Mouse (Mus musculus) heart, embryonic 16.5 days (tissue): Measurements from ENCODE around the gene Rab7. TPM values are rescaled to one million over a fixed set of nuclear protein-coding genes. Genes with fewer than 3 reads are reported as not detected.
A peak's percentile ranks its signal among the peaks of the same experiment; 100 is the strongest.

Experiments
- ATAC-seq: fragments of 200-750 bp; cut with Nextera tagmentation; replicated peaks from 2 replicates; pipeline ENCODE4 v1.8.0; 2017; ENCODE audit warnings: moderate number of reproducible peaks; ENCODE audit not compliant: insufficient read depth, low FRiP score; ENCODE audit errors: extremely low read depth
- H3K27ac ChIP-seq: fragments of 300-500 bp; sonication (generic); 2 replicates; pipeline ENCODE4 v1.5.1; 2014; ENCODE audit warnings: mild to moderate bottlenecking, low read length, control low read depth, moderate library complexity
- H3K27me3 ChIP-seq: fragments of 300-500 bp; sonication (generic); 2 replicates; pipeline ENCODE4 v1.6.1; 2014; ENCODE audit warnings: low read length, mixed read lengths; ENCODE audit not compliant: control insufficient read depth, insufficient read depth
- H3K36me3 ChIP-seq: fragments of 300-500 bp; sonication (generic); 2 replicates; pipeline ENCODE4 v1.6.1; 2014; ENCODE audit not compliant: control insufficient read depth, insufficient read depth
- H3K4me1 ChIP-seq: fragments of 300-500 bp; sonication (generic); 2 replicates; pipeline ENCODE4 v1.6.1; 2014; ENCODE audit warnings: low read length, mixed read lengths; ENCODE audit not compliant: control insufficient read depth, insufficient read depth
- H3K4me2 ChIP-seq: fragments of 300-500 bp; sonication (generic); 2 replicates; pipeline ENCODE4 v1.6.1; 2014; ENCODE audit warnings: low read depth, mild to moderate bottlenecking, control low read depth, low read length
- H3K4me3 ChIP-seq: fragments of 300-500 bp; sonication (generic); 2 replicates; pipeline ENCODE4 v1.5.1; 2014; ENCODE audit warnings: mild to moderate bottlenecking, control low read depth, low read length
- H3K9ac ChIP-seq: fragments of 300-500 bp; sonication (generic); 2 replicates; pipeline ENCODE4 v1.6.1; 2014; ENCODE audit warnings: low read length, control low read depth
- H3K9me3 ChIP-seq: fragments of 300-500 bp; sonication (generic); replicated peaks from 2 replicates; pipeline ENCODE4 v1.6.1; 2016; ENCODE audit warnings: low read length; ENCODE audit not compliant: control insufficient read depth
- WGBS: fragments of 180-500 bp; shearing (Covaris S2); extraction: QIAGEN DNeasy Blood & Tissue Kit; methylation state at CpG from one replicate; pipeline ENCODE4 v1.1.7; 2014; 5-methylcytosine and 5-hydroxymethylcytosine counted together
- polyA plus RNA-seq: library from polyadenylated mRNA; unstranded; fragments of >200 nt; fragmentation: Nextera tagmentation; extraction: Ambion mirVana; gene quantifications from 2 replicates; pipeline ENCODE4 v1.2.1, GENCODE M21; 2015

Rab7 gene
- polyA plus RNA-seq, 1 experiment from 2014 or later, result 256 TPM

GRCm38 (mm10) chr6:88059903-88060302 is 14.8 kb upstream of the Rab7 start:
- 78% methylated on average over 5 of the region's 5 CpGs for WGBS
- H3K27me3 ChIP-seq, result no peaks in the 10 kb centered on the region
- no peaks in the 10 kb centered on the region for H3K9me3 ChIP-seq
- no peak overlapping the region for H3K27ac ChIP-seq
- ATAC-seq, result no peak
- no peak overlapping the region for H3K4me3 ChIP-seq
- H3K4me1 ChIP-seq, result no peaks in the 10 kb centered on the region
- H3K9ac ChIP-seq, result no peak overlapping the region
- no peak overlapping the region for H3K4me2 ChIP-seq
- no peaks in the 10 kb centered on the region for H3K36me3 ChIP-seq

GRCm38 (mm10) chr6:88056866-88057265 is 11.8 kb upstream of the Rab7 start:
- no peak overlapping the region for H3K4me3 ChIP-seq
- H3K4me2 ChIP-seq, result no peak overlapping the region
- H3K4me1 ChIP-seq, result no peaks in the 10 kb centered on the region
- no peak overlapping the region for H3K27ac ChIP-seq
- no peak overlapping the region for H3K9ac ChIP-seq
- 80% methylated on average over 5 of the region's 5 CpGs for WGBS
- no peaks in the 10 kb centered on the region; the same call in 1 of the 2 replicates for H3K9me3 ChIP-seq
- H3K27me3 ChIP-seq, result no peaks in the 10 kb centered on the region
- no peak for ATAC-seq
- H3K36me3 ChIP-seq, result no peaks in the 10 kb centered on the region

- WGBS, result 72% methylated on average over 5 of the region's 5 CpGs
- no peak for ATAC-seq
- Histone ChIP-seq H3K9ac (no peak overlapping the region), H3K36me3 (no peaks in the 10 kb centered on the region), H3K4me3 (no peak overlapping the region), H3K4me2 (no peak overlapping the region), H3K9me3 (no peaks in the 10 kb centered on the region; the same call in 1 of the 2 replicates), H3K27ac (no peak overlapping the region), H3K27me3 (no peaks in the 10 kb centered on the region), H3K4me1 (no peaks in the 10 kb centered on the region)
These were observed 10.6 kb upstream of the Rab7 start for GRCm38 (mm10) chr6:88055663-88056062.

- Histone ChIP-seq H3K9ac (no peak overlapping the region), H3K27me3 (no peaks in the 10 kb centered on the region), H3K4me3 (no peak overlapping the region), H3K9me3 (no peaks in the 10 kb centered on the region; the same call in 1 of the 2 replicates), H3K36me3 (no peaks in the 10 kb centered on the region), H3K27ac (no peak overlapping the region), H3K4me1 (no peaks in the 10 kb centered on the region), H3K4me2 (no peak overlapping the region)
- WGBS, result 62% methylated on average over 9 of the region's 9 CpGs
- ATAC-seq, result no peak
These were observed 9.2 kb upstream of the Rab7 start for GRCm38 (mm10) chr6:88054081-88054835.

- no peak for ATAC-seq
- Histone ChIP-seq H3K4me3 (no peak overlapping the region), H3K27ac (no peak overlapping the region), H3K36me3 (no peaks in the 10 kb centered on the region), H3K4me1 (no peaks in the 10 kb centered on the region), H3K9ac (no peak overlapping the region), H3K27me3 (no peaks in the 10 kb centered on the region), H3K4me2 (no peak overlapping the region), H3K9me3 (no peaks in the 10 kb centered on the region; the same call in 1 of the 2 replicates)
- 39% methylated on average over 11 of the region's 11 CpGs for WGBS
These were observed 8.4 kb upstream of the Rab7 start for GRCm38 (mm10) chr6:88053228-88054080.

GRCm38 (mm10) chr6:88051206-88051605 is 6.1 kb upstream of the Rab7 start:
- no peaks in the 10 kb centered on the region; the same call in 1 of the 2 replicates for H3K9me3 ChIP-seq
- no peak for ATAC-seq
- H3K36me3 ChIP-seq, result no peaks in the 10 kb centered on the region
- H3K4me2 ChIP-seq, result no peak overlapping the region
- H3K9ac ChIP-seq, result no peak overlapping the region
- no peaks in the 10 kb centered on the region for H3K4me1 ChIP-seq
- no peaks in the 10 kb centered on the region for H3K27me3 ChIP-seq
- no peak overlapping the region for H3K27ac ChIP-seq
- no peak overlapping the region for H3K4me3 ChIP-seq
- WGBS, result 85% methylated on average over 5 of the region's 5 CpGs

GRCm38 (mm10) chr6:88049008-88049407 is 3.9 kb upstream of the Rab7 start:
- H3K9ac ChIP-seq, result no peak overlapping the region
- no peaks in the 10 kb centered on the region; the same call in 1 of the 2 replicates for H3K9me3 ChIP-seq
- no peak for ATAC-seq
- H3K4me1 ChIP-seq, result peaks cover 2% of the 10 kb centered on the region
- H3K4me3 ChIP-seq, result no peak overlapping the region
- H3K27me3 ChIP-seq, result no peaks in the 10 kb centered on the region
- H3K36me3 ChIP-seq, result no peaks in the 10 kb centered on the region
- no peak overlapping the region for H3K27ac ChIP-seq
- 69% methylated on average over 6 of the region's 6 CpGs for WGBS
- no peak overlapping the region for H3K4me2 ChIP-seq

GRCm38 (mm10) chr6:88047853-88048252 is 2.8 kb upstream of the Rab7 start:
- no peak overlapping the region for H3K9ac ChIP-seq
- WGBS, result 66% methylated on average over 5 of the region's 5 CpGs
- no peaks in the 10 kb centered on the region for H3K27me3 ChIP-seq
- no peak overlapping the region for H3K4me2 ChIP-seq
- no peak overlapping the region for H3K27ac ChIP-seq
- peaks cover 14% of the 10 kb centered on the region for H3K4me1 ChIP-seq
- no peak for ATAC-seq
- H3K36me3 ChIP-seq, result no peaks in the 10 kb centered on the region
- H3K9me3 ChIP-seq, result no peaks in the 10 kb centered on the region; the same call in 1 of the 2 replicates
- no peak overlapping the region for H3K4me3 ChIP-seq

GRCm38 (mm10) chr6:88045406-88045766 is 316 bp upstream of the Rab7 start:
- peak overlapping the region; percentile 56 for H3K4me2 ChIP-seq
- H3K4me1 ChIP-seq, result peaks cover 33% of the 10 kb centered on the region
- H3K9ac ChIP-seq, result no peak overlapping the region
- 28% methylated on average over 3 of the region's 3 CpGs for WGBS
- H3K27ac ChIP-seq, result peak overlapping the region; percentile 70
- no peaks in the 10 kb centered on the region for H3K27me3 ChIP-seq
- H3K9me3 ChIP-seq, result no peaks in the 10 kb centered on the region
- H3K36me3 ChIP-seq, result no peaks in the 10 kb centered on the region
- no peak for ATAC-seq
- peak overlapping the region; percentile 98 for H3K4me3 ChIP-seq
